30 mouse cellular contexts compared by ENCODE assay signal in genomic region chr8:114986971-114987370, GRCm38 (mm10).
A peak's percentile ranks its signal among the peaks of the same experiment; 100 is the strongest.
DNase-seq lines count a peak whose midpoint lies in the region; ATAC-seq and TF ChIP-seq lines count a peak whose summit lies in the region.
"Had no signal": no experiment of that assay in that cellular context is flagged by ENCODE, and none has a peak within 500 bp of the region (broad histone marks: within the 10 kb centered on the region; RNA-seq: fewer than 3 reads in every experiment).

No protein-coding gene starts in this region.

- no peak overlapping the region for H3K9ac ChIP-seq in embryonic facial prominence, embryonic 14.5 days (ENCODE audit: low read depth, low read length)
- no peak overlapping the region for H3K9ac ChIP-seq in hindbrain, postnatal 0 days (replicated peaks; ENCODE audit: low read length)
- H3K9ac ChIP-seq in midbrain, embryonic 11.5 days (ENCODE audit: low read length), result no peak overlapping the region
- no peak overlapping the region for H3K9ac ChIP-seq in midbrain, embryonic 15.5 days
- H3K9ac ChIP-seq: embryonic facial prominence, embryonic 12.5 days; forebrain, embryonic 15.5 days; heart, embryonic 13.5 days; hindbrain, embryonic 12.5 days; hindbrain, embryonic 15.5 days; intestine, embryonic 15.5 days had no signal

- H3K9me3 ChIP-seq in embryonic facial prominence, embryonic 14.5 days (ENCODE audit: control insufficient read depth, low read length), result no peaks in the 10 kb centered on the region
- no peaks in the 10 kb centered on the region for H3K9me3 ChIP-seq in embryonic facial prominence, embryonic 10.5 days
- H3K9me3 ChIP-seq in hindbrain, postnatal 0 days (ENCODE audit: low read length), result no peaks in the 10 kb centered on the region
- H3K9me3 ChIP-seq in hindbrain, embryonic 10.5 days, result no peaks in the 10 kb centered on the region
- H3K9me3 ChIP-seq in midbrain, embryonic 11.5 days (ENCODE audit: control insufficient read depth, low read length), result no peaks in the 10 kb centered on the region
- no peaks in the 10 kb centered on the region for H3K9me3 ChIP-seq in midbrain, embryonic 15.5 days
- H3K9me3 ChIP-seq: embryonic facial prominence, embryonic 12.5 days; forebrain, embryonic 15.5 days; heart, embryonic 10.5 days; heart, embryonic 13.5 days; hindbrain, embryonic 12.5 days; hindbrain, embryonic 15.5 days; intestine, embryonic 15.5 days had no signal

- DNase-seq in embryonic facial prominence, embryonic 14.5 days (ENCODE audit: low spot score), result peak; percentile 27
- DNase-seq in embryonic facial prominence, embryonic 10.5 days (ENCODE audit: low spot score), result no peak
- peak; percentile 21 for DNase-seq in hindbrain, postnatal 0 days (ENCODE audit: low spot score)
- DNase-seq in hindbrain, embryonic 10.5 days (ENCODE audit: low spot score), result no peak
- peak; percentile 69 for DNase-seq in midbrain, embryonic 11.5 days (ENCODE audit: low spot score, missing footprints)
- DNase-seq in brain, embryonic 14.5 days (ENCODE audit: low read depth), result peak; percentile 60
- DNase-seq: adrenal gland, postnatal 10 days; adrenal gland, postnatal 36 days; B cell, adult 2 months; cerebellum, adult 11 months; cerebellum, adult 2 months; cerebellum, adult 9-11 months; cerebellum, postnatal 36 days; gastrocnemius, postnatal 10 days; gastrocnemius, postnatal 36 days; heart, adult 2 months; heart, postnatal 14 days; heart, postnatal 4 days had no signal

- H3K27ac ChIP-seq in embryonic facial prominence, embryonic 14.5 days (replicated peaks; ENCODE audit: low read depth, low read length), result no peak overlapping the region
- H3K27ac ChIP-seq in embryonic facial prominence, embryonic 10.5 days (replicated peaks), result no peak overlapping the region
- no peak overlapping the region for H3K27ac ChIP-seq in hindbrain, postnatal 0 days
- H3K27ac ChIP-seq in hindbrain, embryonic 10.5 days, result no peak overlapping the region
- no peak overlapping the region for H3K27ac ChIP-seq in midbrain, embryonic 11.5 days (ENCODE audit: low read depth, low read length)
- H3K27ac ChIP-seq in midbrain, embryonic 15.5 days, result no peak overlapping the region
- H3K27ac ChIP-seq: embryonic facial prominence, embryonic 12.5 days; forebrain, embryonic 15.5 days; heart, adult 2 months; heart, embryonic 10.5 days; heart, embryonic 13.5 days; hindbrain, embryonic 12.5 days; hindbrain, embryonic 15.5 days; intestine, embryonic 15.5 days had no signal

- no peak overlapping the region for H3K4me2 ChIP-seq in embryonic facial prominence, embryonic 14.5 days (ENCODE audit: low read depth, low read length)
- no peak overlapping the region for H3K4me2 ChIP-seq in hindbrain, postnatal 0 days (ENCODE audit: low read depth, low read length)
- no peak overlapping the region for H3K4me2 ChIP-seq in midbrain, embryonic 11.5 days
- H3K4me2 ChIP-seq in midbrain, embryonic 15.5 days, result no peak overlapping the region
- H3K4me2 ChIP-seq: embryonic facial prominence, embryonic 12.5 days; forebrain, embryonic 15.5 days; heart, embryonic 13.5 days; hindbrain, embryonic 12.5 days; hindbrain, embryonic 15.5 days; intestine, embryonic 15.5 days had no signal

- TF ChIP-seq POLR2A in brain, embryonic 14.5 days (IDR thresholded peaks at IDR 0.05; ENCODE audit: borderline replicate concordance, extremely low read depth, insufficient read depth, insufficient read length, poor library complexity, severe bottlenecking), result no peak

- no peaks in the 10 kb centered on the region for H3K36me3 ChIP-seq in embryonic facial prominence, embryonic 14.5 days (ENCODE audit: control insufficient read depth, insufficient read depth, low read length)
- no peaks in the 10 kb centered on the region for H3K36me3 ChIP-seq in embryonic facial prominence, embryonic 10.5 days (replicated peaks)
- H3K36me3 ChIP-seq in hindbrain, postnatal 0 days (ENCODE audit: insufficient read depth, low read length), result no peaks in the 10 kb centered on the region
- H3K36me3 ChIP-seq in hindbrain, embryonic 10.5 days, result no peaks in the 10 kb centered on the region
- no peaks in the 10 kb centered on the region for H3K36me3 ChIP-seq in midbrain, embryonic 11.5 days (ENCODE audit: control insufficient read depth, insufficient read depth, low read length)
- no peaks in the 10 kb centered on the region for H3K36me3 ChIP-seq in midbrain, embryonic 15.5 days (replicated peaks)
- H3K36me3 ChIP-seq: embryonic facial prominence, embryonic 12.5 days; forebrain, embryonic 15.5 days; G1E; heart, embryonic 10.5 days; heart, embryonic 13.5 days; hindbrain, embryonic 12.5 days; hindbrain, embryonic 15.5 days; intestine, embryonic 15.5 days had no signal

- no peak for ATAC-seq in embryonic facial prominence, embryonic 14.5 days (ENCODE audit: low read depth)
- ATAC-seq in hindbrain, postnatal 0 days, result no peak
- ATAC-seq in midbrain, embryonic 11.5 days (ENCODE audit: low FRiP score), result no peak
- ATAC-seq in midbrain, embryonic 15.5 days (replicated peaks), result no peak
- ATAC-seq: forebrain, embryonic 15.5 days; intestine, embryonic 15.5 days; Patski had no signal

- no peak for TF ChIP-seq CTCF in hindbrain, postnatal 0 days (IDR thresholded peaks at IDR 0.05; ENCODE audit: low read depth)
- TF ChIP-seq CTCF in brain, embryonic 14.5 days (IDR thresholded peaks at IDR 0.05; ENCODE audit: borderline replicate concordance, extremely low read depth, insufficient read depth, insufficient read length), result no peak

- no peaks in the 10 kb centered on the region for H3K27me3 ChIP-seq in embryonic facial prominence, embryonic 14.5 days (replicated peaks; ENCODE audit: control insufficient read depth, insufficient read depth, low read length)
- no peaks in the 10 kb centered on the region for H3K27me3 ChIP-seq in embryonic facial prominence, embryonic 10.5 days (replicated peaks; ENCODE audit: low read depth, poor library complexity, severe bottlenecking)
- no peaks in the 10 kb centered on the region for H3K27me3 ChIP-seq in hindbrain, postnatal 0 days (ENCODE audit: insufficient read depth, low read length)
- no peaks in the 10 kb centered on the region for H3K27me3 ChIP-seq in hindbrain, embryonic 10.5 days (ENCODE audit: insufficient read depth, poor library complexity, severe bottlenecking)
- no peaks in the 10 kb centered on the region for H3K27me3 ChIP-seq in midbrain, embryonic 11.5 days (ENCODE audit: control insufficient read depth, insufficient read depth, low read length)
- no peaks in the 10 kb centered on the region for H3K27me3 ChIP-seq in midbrain, embryonic 15.5 days (replicated peaks)
- H3K27me3 ChIP-seq: CH12.LX; embryonic facial prominence, embryonic 12.5 days; heart, embryonic 13.5 days; hindbrain, embryonic 15.5 days; intestine, embryonic 15.5 days; Patski had no signal

- peaks cover 6% of the 10 kb centered on the region; the same call in 1 of the 2 replicates for H3K4me1 ChIP-seq in embryonic facial prominence, embryonic 14.5 days (ENCODE audit: control insufficient read depth, insufficient read depth, low read length)
- peaks cover 9% of the 10 kb centered on the region; the same call in 1 of the 2 replicates for H3K4me1 ChIP-seq in embryonic facial prominence, embryonic 10.5 days
- no peaks in the 10 kb centered on the region for H3K4me1 ChIP-seq in hindbrain, postnatal 0 days (ENCODE audit: insufficient read depth, low read length)
- H3K4me1 ChIP-seq in hindbrain, embryonic 10.5 days (replicated peaks), result peaks cover 21% of the 10 kb centered on the region
- no peaks in the 10 kb centered on the region; the same call in 1 of the 2 replicates for H3K4me1 ChIP-seq in midbrain, embryonic 11.5 days (ENCODE audit: control insufficient read depth, insufficient read depth, low read length)
- no peaks in the 10 kb centered on the region for H3K4me1 ChIP-seq in midbrain, embryonic 15.5 days
- H3K4me1 ChIP-seq: forebrain, embryonic 15.5 days; intestine, embryonic 15.5 days had no signal

- WGBS in embryonic facial prominence, embryonic 14.5 days, result 84% methylated on average over 10 of the region's 10 CpGs
- WGBS in embryonic facial prominence, embryonic 10.5 days, result 91% methylated on average over 10 of the region's 10 CpGs
- 62% methylated on average over 10 of the region's 10 CpGs for WGBS in hindbrain, postnatal 0 days
- WGBS in hindbrain, embryonic 10.5 days, result 91% methylated on average over 10 of the region's 10 CpGs
- WGBS in midbrain, embryonic 11.5 days, result 92% methylated on average over 10 of the region's 10 CpGs
- WGBS in midbrain, embryonic 15.5 days, result 89% methylated on average over 10 of the region's 10 CpGs

- no peak overlapping the region for H3K4me3 ChIP-seq in embryonic facial prominence, embryonic 14.5 days (ENCODE audit: low read depth, low read length)
- no peak overlapping the region for H3K4me3 ChIP-seq in embryonic facial prominence, embryonic 10.5 days
- no peak overlapping the region for H3K4me3 ChIP-seq in hindbrain, postnatal 0 days (ENCODE audit: low read length)
- no peak overlapping the region for H3K4me3 ChIP-seq in hindbrain, embryonic 10.5 days
- H3K4me3 ChIP-seq in midbrain, embryonic 11.5 days (ENCODE audit: low read depth, low read length), result no peak overlapping the region
- no peak overlapping the region for H3K4me3 ChIP-seq in midbrain, embryonic 15.5 days
- H3K4me3 ChIP-seq: embryonic facial prominence, embryonic 12.5 days; erythroblast, embryonic 14.5 days; forebrain, embryonic 15.5 days; heart, adult 2 months; heart, embryonic 10.5 days; heart, embryonic 13.5 days; hindbrain, embryonic 12.5 days; hindbrain, embryonic 15.5 days; intestine, embryonic 15.5 days had no signal

Comparison
In these comparisons a context has a peak if more than half of its experiments do, and no peak if none do; other contexts are left out.
1. DNase-seq: peak in embryonic facial prominence, embryonic 14.5 days (single experiment), hindbrain, postnatal 0 days (single experiment), midbrain, embryonic 11.5 days (single experiment) and brain, embryonic 14.5 days (single experiment); none in embryonic facial prominence, embryonic 10.5 days (single experiment) and hindbrain, embryonic 10.5 days (single experiment).